Mouse (Mus musculus) stomach, embryonic 16.5 days (tissue): Measurements from ENCODE around the gene Gskip. TPM values are rescaled to one million over a fixed set of nuclear protein-coding genes. Genes with fewer than 3 reads are reported as not detected.

Experiments used
- polyA plus RNA-seq: library from polyadenylated mRNA; unstranded; fragments of >200 nt; fragmentation: Nextera tagmentation; extraction: Ambion mirVana; gene quantifications from 2 replicates; pipeline ENCODE4 v1.2.1, GENCODE M21; 2015

The Gskip gene
- polyA plus RNA-seq, 1 experiment from 2014 or later, result 25.9 TPM

Other genes starting within 250 kb of the Gskip start
- gene D430019H16Rik, start 231.0 kb upstream of the Gskip start, polyA plus RNA-seq, result 1.2 and 1.3 TPM in 2 replicates
- 5.3 and 7.3 TPM in 2 replicates for gene Bdkrb2, start 121.6 kb upstream of the Gskip start, polyA plus RNA-seq
- 0.69 and 1.0 TPM in 2 replicates for gene Bdkrb1, start 81.7 kb upstream of the Gskip start, polyA plus RNA-seq
- 11.1 TPM in 2 replicates for gene Atg2b, start 382 bp downstream of the Gskip start, polyA plus RNA-seq
- 0.32 and 0.49 TPM in 2 replicates for gene Ak7, start 21.1 kb downstream of the Gskip start, polyA plus RNA-seq
- 151 and 167 TPM in 2 replicates for gene Papola, start 99.9 kb downstream of the Gskip start, polyA plus RNA-seq